Mouse (Mus musculus): ENCODE data around the gene Otulin. TPM values are rescaled to one million over a fixed set of nuclear protein-coding genes. Genes with fewer than 3 reads are reported as not detected.

Gene Otulin
- total and polyA plus RNA-seq, 2 experiments = 29.7 to 58.0 TPM

- Histone ChIP-seq H3K9ac (ENCODE audit: low read depth, low read length) (no peak overlapping the region), H3K79me2 (ENCODE audit: control insufficient read depth, insufficient read depth, low read length) (no peaks in the 10 kb centered on the region), H3K36me3 (ENCODE audit: control insufficient read depth, insufficient read depth, low read length) (peaks cover 30% of the 10 kb centered on the region; the same call in 1 of the 2 replicates), H3K27me3 (ENCODE audit: control insufficient read depth, insufficient read depth, low read length) (no peaks in the 10 kb centered on the region), H3K4me3 (ENCODE audit: insufficient read depth, low read depth, low read length) (no peak overlapping the region), H3K27ac (replicated peaks; ENCODE audit: insufficient read depth, low read depth, low read length) (no peak overlapping the region), H3K4me1 (ENCODE audit: control insufficient read depth, insufficient read depth, low read length) (peaks cover 8% of the 10 kb centered on the region)
- DNase-seq (ENCODE audit: extremely low read depth, low read depth, low spot score) = no peak
- TF ChIP-seq CTCF (IDR thresholded peaks at IDR 0.05; ENCODE audit: low read depth, low read length) = no peak
- TF ChIP-seq POLR2A (IDR thresholded peaks at IDR 0.05; ENCODE audit: extremely low read depth, insufficient read depth, low read length) = no peak
- WGBS = 95% methylated on average over 9 of the region's 9 CpGs
Measured at GRCm38 (mm10) chr15:27590812-27591211, 39.7 kb downstream of the Otulin start.

- Histone ChIP-seq H3K36me3 (ENCODE audit: control insufficient read depth, insufficient read depth, low read length) (peaks cover 13% of the 10 kb centered on the region; the same call in 1 of the 2 replicates), H3K79me2 (ENCODE audit: control insufficient read depth, insufficient read depth, low read length) (no peaks in the 10 kb centered on the region), H3K4me1 (ENCODE audit: control insufficient read depth, insufficient read depth, low read length) (peaks cover 11% of the 10 kb centered on the region), H3K9ac (ENCODE audit: low read depth, low read length) (no peak overlapping the region), H3K4me3 (ENCODE audit: insufficient read depth, low read depth, low read length) (no peak overlapping the region), H3K27ac (replicated peaks; ENCODE audit: insufficient read depth, low read depth, low read length) (no peak overlapping the region), H3K27me3 (ENCODE audit: control insufficient read depth, insufficient read depth, low read length) (no peaks in the 10 kb centered on the region)
- WGBS = 91% methylated on average over 14 of the region's 14 CpGs
- no peak for TF ChIP-seq POLR2A (IDR thresholded peaks at IDR 0.05; ENCODE audit: extremely low read depth, insufficient read depth, low read length)
- no peak for TF ChIP-seq CTCF (IDR thresholded peaks at IDR 0.05; ENCODE audit: low read depth, low read length)
- no peak for DNase-seq (ENCODE audit: extremely low read depth, low read depth, low spot score)
Measured at GRCm38 (mm10) chr15:27588087-27588826, 42.2 kb downstream of the Otulin start.

GRCm38 (mm10) chr15:27586093-27586480 lies 44.4 kb downstream of the Otulin start:
- Histone ChIP-seq H3K36me3 (ENCODE audit: control insufficient read depth, insufficient read depth, low read length) (peaks cover 6% of the 10 kb centered on the region; the same call in 1 of the 2 replicates), H3K9ac (ENCODE audit: low read depth, low read length) (no peak overlapping the region), H3K27ac (replicated peaks; ENCODE audit: insufficient read depth, low read depth, low read length) (no peak overlapping the region; the same call in 1 of the 2 replicates), H3K79me2 (ENCODE audit: control insufficient read depth, insufficient read depth, low read length) (no peaks in the 10 kb centered on the region; the same call in 1 of the 2 replicates), H3K4me3 (ENCODE audit: insufficient read depth, low read depth, low read length) (no peak overlapping the region), H3K4me1 (ENCODE audit: control insufficient read depth, insufficient read depth, low read length) (peaks cover 11% of the 10 kb centered on the region), H3K27me3 (ENCODE audit: control insufficient read depth, insufficient read depth, low read length) (no peaks in the 10 kb centered on the region)
- peak; percentile 55 for DNase-seq (ENCODE audit: extremely low read depth, low read depth, low spot score)
- 34% methylated on average over 5 of the region's 5 CpGs for WGBS
- TF ChIP-seq CTCF (IDR thresholded peaks at IDR 0.05; ENCODE audit: low read depth, low read length) (no peak), POLR2A (IDR thresholded peaks at IDR 0.05; ENCODE audit: extremely low read depth, insufficient read depth, low read length) (no peak)

GRCm38 (mm10) chr15:27585466-27586092 lies 44.9 kb downstream of the Otulin start:
- Histone ChIP-seq H3K27me3 (ENCODE audit: control insufficient read depth, insufficient read depth, low read length) (no peaks in the 10 kb centered on the region), H3K27ac (replicated peaks; ENCODE audit: insufficient read depth, low read depth, low read length) (no peak overlapping the region), H3K4me3 (ENCODE audit: insufficient read depth, low read depth, low read length) (no peak overlapping the region), H3K36me3 (ENCODE audit: control insufficient read depth, insufficient read depth, low read length) (peaks cover 2% of the 10 kb centered on the region; the same call in 1 of the 2 replicates), H3K9ac (ENCODE audit: low read depth, low read length) (no peak overlapping the region), H3K79me2 (ENCODE audit: control insufficient read depth, insufficient read depth, low read length) (no peaks in the 10 kb centered on the region; the same call in 1 of the 2 replicates), H3K4me1 (ENCODE audit: control insufficient read depth, insufficient read depth, low read length) (peaks cover 11% of the 10 kb centered on the region)
- WGBS = 60% methylated on average over 4 of the region's 4 CpGs
- DNase-seq (ENCODE audit: extremely low read depth, low read depth, low spot score) = peak; percentile 26
- no peak for TF ChIP-seq POLR2A (IDR thresholded peaks at IDR 0.05; ENCODE audit: extremely low read depth, insufficient read depth, low read length)
- TF ChIP-seq CTCF (IDR thresholded peaks at IDR 0.05; ENCODE audit: low read depth, low read length) = no peak

GRCm38 (mm10) chr15:27583620-27584019 lies 46.9 kb downstream of the Otulin start:
- Histone ChIP-seq H3K36me3 (ENCODE audit: control insufficient read depth, insufficient read depth, low read length) (peaks cover 2% of the 10 kb centered on the region; the same call in 1 of the 2 replicates), H3K4me3 (ENCODE audit: insufficient read depth, low read depth, low read length) (no peak overlapping the region), H3K27me3 (ENCODE audit: control insufficient read depth, insufficient read depth, low read length) (no peaks in the 10 kb centered on the region), H3K4me1 (ENCODE audit: control insufficient read depth, insufficient read depth, low read length) (peaks cover 11% of the 10 kb centered on the region), H3K27ac (replicated peaks; ENCODE audit: insufficient read depth, low read depth, low read length) (no peak overlapping the region), H3K79me2 (ENCODE audit: control insufficient read depth, insufficient read depth, low read length) (no peaks in the 10 kb centered on the region; the same call in 1 of the 2 replicates), H3K9ac (ENCODE audit: low read depth, low read length) (no peak overlapping the region)
- DNase-seq (ENCODE audit: extremely low read depth, low read depth, low spot score) = no peak
- TF ChIP-seq CTCF (IDR thresholded peaks at IDR 0.05; ENCODE audit: low read depth, low read length) (no peak), POLR2A (IDR thresholded peaks at IDR 0.05; ENCODE audit: extremely low read depth, insufficient read depth, low read length) (no peak)
- WGBS = 94% methylated on average over 6 of the region's 6 CpGs

All from liver, adult 2 months (tissue).